In the genomic region with DNA sequence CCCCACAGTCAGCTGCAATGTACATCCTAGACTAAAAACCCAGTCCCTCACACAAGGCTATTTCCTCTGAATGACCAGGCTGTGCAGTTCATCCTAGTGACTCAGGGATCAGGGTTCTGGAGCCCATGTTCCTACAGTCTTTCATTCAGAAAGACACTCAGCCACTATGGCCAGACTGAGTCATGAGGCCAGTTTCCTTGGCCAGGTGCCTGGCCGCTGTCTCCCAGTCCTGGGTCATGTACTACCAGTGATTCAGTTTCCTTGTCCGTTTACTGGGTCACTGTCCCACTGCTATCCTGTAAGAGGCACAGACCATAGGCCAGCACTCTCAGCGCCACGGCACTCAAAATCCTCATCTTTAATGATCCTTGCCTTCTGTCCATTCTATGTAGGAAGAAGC, we compare ENCODE assay signal across 11 mouse cellular contexts. TPM values are rescaled to one million over a fixed set of nuclear protein-coding genes. Genes with fewer than 3 reads are reported as not detected.
DNase-seq lines count a peak whose midpoint lies in the region; ATAC-seq and TF ChIP-seq lines count a peak whose summit lies in the region.
"Had no signal": no experiment of that assay in that cellular context is flagged by ENCODE, and none has a peak within 500 bp of the region (broad histone marks: within the 10 kb centered on the region; RNA-seq: fewer than 3 reads in every experiment).

No protein-coding gene starts in this region.

- H3K9ac ChIP-seq in hindbrain, postnatal 0 days (replicated peaks; ENCODE audit: low read length): no peak overlapping the region
- no peak overlapping the region for H3K9ac ChIP-seq in hindbrain, embryonic 14.5 days

- TF ChIP-seq CTCF in hindbrain, postnatal 0 days (IDR thresholded peaks at IDR 0.05; ENCODE audit: low read depth): no peak

- H3K27ac ChIP-seq in hindbrain, postnatal 0 days: no peak overlapping the region; the same call in 1 of the 2 replicates
- no peak overlapping the region for H3K27ac ChIP-seq in hindbrain, embryonic 14.5 days

- 72% methylated on average over 4 of the region's 4 CpGs for WGBS in hindbrain, postnatal 0 days
- 90% methylated on average over 4 of the region's 4 CpGs for WGBS in hindbrain, embryonic 14.5 days

- no peaks in the 10 kb centered on the region for H3K9me3 ChIP-seq in hindbrain, postnatal 0 days (ENCODE audit: low read length)
- no peaks in the 10 kb centered on the region for H3K9me3 ChIP-seq in hindbrain, embryonic 14.5 days (ENCODE audit: control insufficient read depth, low read length)

- no peak for DNase-seq in hindbrain, postnatal 0 days (ENCODE audit: low spot score)
- no peak for DNase-seq in hindbrain, embryonic 14.5 days (ENCODE audit: low spot score)
- peak; percentile 76 for DNase-seq in 3134 (ENCODE audit: extremely low read depth, insufficient read length, low spot score)
- peak; percentile 71 for DNase-seq in adipocyte (ENCODE audit: low spot score)
- peak; percentile 66 for DNase-seq in gastrocnemius, postnatal 10 days
- DNase-seq in spleen, postnatal 4 days (ENCODE audit: low spot score in 2 of 2): no peak
- DNase-seq in right cerebral cortex, postnatal 25 days: no peak
- no peak for DNase-seq in T-cell, adult 2 months (ENCODE audit: low spot score)

- no peak overlapping the region for H3K4me2 ChIP-seq in hindbrain, postnatal 0 days (ENCODE audit: low read depth, low read length)
- H3K4me2 ChIP-seq in hindbrain, embryonic 14.5 days (replicated peaks): no peak overlapping the region

- H3K4me3 ChIP-seq in hindbrain, postnatal 0 days (ENCODE audit: low read length): no peak overlapping the region
- H3K4me3 ChIP-seq in hindbrain, embryonic 14.5 days (replicated peaks; ENCODE audit: low read length): no peak overlapping the region
- H3K4me3 ChIP-seq: erythroblast, embryonic 14.5 days had no signal

- peak; percentile 18; the same call in 1 of the 2 replicates for ATAC-seq in hindbrain, postnatal 0 days
- ATAC-seq in hindbrain, embryonic 14.5 days (ENCODE audit: low FRiP score): no peak

- H3K4me1 ChIP-seq in hindbrain, postnatal 0 days (ENCODE audit: insufficient read depth, low read length): no peaks in the 10 kb centered on the region
- no peaks in the 10 kb centered on the region for H3K4me1 ChIP-seq in hindbrain, embryonic 14.5 days (replicated peaks; ENCODE audit: control insufficient read depth, insufficient read depth, low read length)

- no peaks in the 10 kb centered on the region for H3K27me3 ChIP-seq in hindbrain, postnatal 0 days (ENCODE audit: insufficient read depth, low read length)
- H3K27me3 ChIP-seq in hindbrain, embryonic 14.5 days (ENCODE audit: control insufficient read depth, insufficient read depth, low read length): no peaks in the 10 kb centered on the region

- no peaks in the 10 kb centered on the region for H3K36me3 ChIP-seq in hindbrain, postnatal 0 days (ENCODE audit: insufficient read depth, low read length)
- no peaks in the 10 kb centered on the region for H3K36me3 ChIP-seq in hindbrain, embryonic 14.5 days (replicated peaks; ENCODE audit: control insufficient read depth, insufficient read depth)

RNA-seq across cellular contexts. Expression of a gene that starts 15.5 kb away (rescaled TPM):
- not detected in 2 replicates for total RNA-seq in hindbrain, postnatal 0 days (2014; rRNA removed)
- polyA plus RNA-seq in hindbrain, postnatal 0 days (2015; fragmentation: Nextera tagmentation; extraction: Ambion mirVana): not detected in 2 replicates
- polyA plus RNA-seq in hindbrain, embryonic 14.5 days (2014; fragmentation: Nextera tagmentation; extraction: Ambion mirVana): 0.13 and 0.17 TPM in 2 replicates
- total RNA-seq in gastrocnemius, postnatal 10 days (2021): not detected
- total RNA-seq: layer of hippocampus, postnatal 25 days had no signal
- polyA plus RNA-seq: cortical plate, adult 2 months; erythroblast, embryonic 14.5 days had no signal

Comparison
In these comparisons a context has a peak if more than half of its experiments do, and no peak if none do; other contexts are left out.
1. DNase-seq: peak in 3134 (single experiment), adipocyte (single experiment) and gastrocnemius, postnatal 10 days (single experiment); none in hindbrain, postnatal 0 days (single experiment), hindbrain, embryonic 14.5 days (single experiment), spleen, postnatal 4 days (0 of 2), right cerebral cortex, postnatal 25 days (single experiment) and T-cell, adult 2 months (single experiment).